Mouse (Mus musculus): ENCODE measurements around the gene Afap1.

Afap1 gene

GRCm38 (mm10) chr5:35980542-35980941, 87.4 kb downstream of the Afap1 start:
- DNase-seq, result no peak

- DNase-seq, result no peak
Measured at GRCm38 (mm10) chr5:35981341-35981740, 88.2 kb downstream of the Afap1 start.

GRCm38 (mm10) chr5:35981976-35982375, 88.9 kb downstream of the Afap1 start:
- peak; percentile 89 to 91 for DNase-seq

GRCm38 (mm10) chr5:35985611-35986010, 92.5 kb downstream of the Afap1 start:
- DNase-seq, result no peak

- no peak for DNase-seq
Measured at GRCm38 (mm10) chr5:35988085-35988484, 95.0 kb downstream of the Afap1 start.

- no peak for DNase-seq
Measured at GRCm38 (mm10) chr5:35989506-35989905, 96.4 kb downstream of the Afap1 start.

- DNase-seq, result no peak
Measured at GRCm38 (mm10) chr5:35989986-35990735, 97.0 kb downstream of the Afap1 start.

GRCm38 (mm10) chr5:36003797-36004196, 110.7 kb downstream of the Afap1 start:
- DNase-seq, result no peak

GRCm38 (mm10) chr5:36006106-36006505, 113.0 kb downstream of the Afap1 start:
- DNase-seq, result no peak

- no peak for DNase-seq
Measured at GRCm38 (mm10) chr5:36006586-36006985, 113.5 kb downstream of the Afap1 start.

GRCm38 (mm10) chr5:36007649-36008048, 114.5 kb downstream of the Afap1 start:
- no peak for DNase-seq

- DNase-seq, result no peak
Measured at GRCm38 (mm10) chr5:36009405-36009804, 116.3 kb downstream of the Afap1 start.

GRCm38 (mm10) chr5:36018366-36018765, 125.2 kb downstream of the Afap1 start:
- no peak for DNase-seq

- no peak for DNase-seq
Measured at GRCm38 (mm10) chr5:36021091-36021490, 128.0 kb downstream of the Afap1 start.

GRCm38 (mm10) chr5:36022361-36022760, 129.2 kb downstream of the Afap1 start:
- DNase-seq, result no peak

GRCm38 (mm10) chr5:36024003-36024685, 131.0 kb downstream of the Afap1 start:
- DNase-seq, result no peak

GRCm38 (mm10) chr5:36025076-36025475, 132.0 kb downstream of the Afap1 start:
- DNase-seq, result no peak

- peak; percentile 46 to 65 for DNase-seq
Measured at GRCm38 (mm10) chr5:36033531-36034426, 140.7 kb downstream of the Afap1 start.

- DNase-seq, result no peak
Measured at GRCm38 (mm10) chr5:36039596-36039995, 146.5 kb downstream of the Afap1 start.

GRCm38 (mm10) chr5:36040398-36041235, 147.5 kb downstream of the Afap1 start:
- DNase-seq, result peak; percentile 76 to 80

GRCm38 (mm10) chr5:36041236-36041562, 148.1 kb downstream of the Afap1 start:
- DNase-seq, result no peak

GRCm38 (mm10) chr5:36041756-36042155, 148.6 kb downstream of the Afap1 start:
- no peak for DNase-seq

All from kidney, postnatal 4 days (tissue).